Mouse (Mus musculus) embryonic facial prominence, embryonic 14.5 days (tissue): ENCODE results near the gene Smpdl3b. TPM values are rescaled to one million over a fixed set of nuclear protein-coding genes. Genes with fewer than 3 reads are reported as not detected.
"Not testable (repeated sequence)": the region's sequence is repeated elsewhere in the genome, so short reads cannot be mapped to it uniquely, and the experiment has no call there.

Source experiments
- ATAC-seq: fragments of 200-750 bp; cut with Nextera tagmentation; 2 replicates; pipeline ENCODE4 v1.8.0; 2017; ENCODE audit warnings: low read depth, moderate number of reproducible peaks, moderate TSS enrichment
- DNase-seq: peaks from one replicate; pipeline ENCODE4 v3.0.0-alpha.2; 2015; ENCODE audit warnings: low spot score
- H3K27ac ChIP-seq: fragments of 300-500 bp; sonication (generic); replicated peaks from 2 replicates; pipeline ENCODE4 v1.5.1; 2014; ENCODE audit warnings: low read depth, mild to moderate bottlenecking, low read length, moderate library complexity
- H3K27me3 ChIP-seq: fragments of 300-500 bp; sonication (generic); replicated peaks from 2 replicates; pipeline ENCODE4 v1.6.1; 2014; ENCODE audit warnings: low read length; ENCODE audit not compliant: control insufficient read depth, insufficient read depth
- H3K36me3 ChIP-seq: fragments of 300-500 bp; sonication (generic); 2 replicates; pipeline ENCODE4 v1.6.1; 2014; ENCODE audit warnings: low read length, mixed read lengths; ENCODE audit not compliant: control insufficient read depth, insufficient read depth
- H3K4me1 ChIP-seq: fragments of 300-500 bp; sonication (generic); 2 replicates; pipeline ENCODE4 v1.6.1; 2014; ENCODE audit warnings: antibody characterized with exemption, low read length; ENCODE audit not compliant: control insufficient read depth, insufficient read depth
- H3K4me2 ChIP-seq: fragments of 300-500 bp; sonication (generic); 2 replicates; pipeline ENCODE4 v1.6.1; 2014; ENCODE audit warnings: low read depth, mild to moderate bottlenecking, low read length, moderate library complexity, mixed read lengths
- H3K4me3 ChIP-seq: fragments of 300-500 bp; sonication (generic); 2 replicates; pipeline ENCODE4 v1.5.1; 2014; ENCODE audit warnings: low read depth, mild to moderate bottlenecking, low read length
- H3K9ac ChIP-seq: fragments of 300-500 bp; sonication (generic); 2 replicates; pipeline ENCODE4 v1.6.1; 2014; ENCODE audit warnings: low read depth, mild to moderate bottlenecking, low read length, moderate library complexity, mixed read lengths
- H3K9me3 ChIP-seq: fragments of 300-500 bp; sonication (generic); 2 replicates; pipeline ENCODE4 v1.6.1; 2016; ENCODE audit warnings: low read length; ENCODE audit not compliant: control insufficient read depth
- WGBS: fragments of 180-500 bp; shearing (Covaris S2); extraction: QIAGEN DNeasy Blood & Tissue Kit; methylation state at CpG from one replicate; pipeline ENCODE4 v1.1.7; 2014; 5-methylcytosine and 5-hydroxymethylcytosine counted together
- polyA plus RNA-seq: library from polyadenylated mRNA; unstranded; fragments of >200 nt; fragmentation: Nextera tagmentation; extraction: Ambion mirVana; gene quantifications from 2 replicates; pipeline ENCODE4 v1.2.1, GENCODE M21; 2014

Smpdl3b gene
- polyA plus RNA-seq, 1 experiment from 2014 or later: 6.7 TPM

- H3K9me3 ChIP-seq: no peaks in the 10 kb centered on the region
- H3K27me3 ChIP-seq: no peaks in the 10 kb centered on the region
- ATAC-seq (no peak), DNase-seq (no peak)
- H3K36me3 ChIP-seq: no peaks in the 10 kb centered on the region
- 88% methylated on average over 4 of the region's 4 CpGs for WGBS
- no peak overlapping the region for H3K4me3 ChIP-seq
- no peaks in the 10 kb centered on the region for H3K4me1 ChIP-seq
- H3K27ac ChIP-seq: no peak overlapping the region
- no peak overlapping the region for H3K9ac ChIP-seq
- H3K4me2 ChIP-seq: no peak overlapping the region
Measured at GRCm38 (mm10) chr4:132748778-132749177, 8.3 kb downstream of the Smpdl3b start.

GRCm38 (mm10) chr4:132747664-132748259 is 9.3 kb downstream of the Smpdl3b start:
- WGBS: 51% methylated on average over 9 of the region's 9 CpGs
- no peaks in the 10 kb centered on the region for H3K4me1 ChIP-seq
- H3K36me3 ChIP-seq: no peaks in the 10 kb centered on the region
- H3K9me3 ChIP-seq: no peaks in the 10 kb centered on the region
- H3K27ac ChIP-seq: no peak overlapping the region
- no peaks in the 10 kb centered on the region for H3K27me3 ChIP-seq
- H3K4me3 ChIP-seq: no peak overlapping the region
- DNase-seq (peak; percentile 18), ATAC-seq (no peak)
- H3K4me2 ChIP-seq: peak overlapping the region; percentile 26; the same call in 1 of the 2 replicates
- H3K9ac ChIP-seq: no peak overlapping the region

GRCm38 (mm10) chr4:132746911-132747517 is 10.0 kb downstream of the Smpdl3b start:
- Histone ChIP-seq H3K9ac (no peak overlapping the region), H3K4me3 (no peak overlapping the region), H3K27me3 (no peaks in the 10 kb centered on the region), H3K27ac (no peak overlapping the region), H3K36me3 (no peaks in the 10 kb centered on the region), H3K9me3 (no peaks in the 10 kb centered on the region), H3K4me1 (no peaks in the 10 kb centered on the region), H3K4me2 (no peak overlapping the region)
- no peak for DNase-seq
- ATAC-seq: no peak
- 89% methylated on average over 9 of the region's 9 CpGs for WGBS

GRCm38 (mm10) chr4:132743992-132744911 is 12.8 kb downstream of the Smpdl3b start:
- H3K27ac ChIP-seq: no peak overlapping the region
- no peak overlapping the region for H3K9ac ChIP-seq
- no peaks in the 10 kb centered on the region for H3K27me3 ChIP-seq
- H3K4me2 ChIP-seq: no peak overlapping the region
- H3K4me1 ChIP-seq: no peaks in the 10 kb centered on the region
- 71% methylated on average over 11 of the region's 11 CpGs for WGBS
- DNase-seq (no peak), ATAC-seq (no peak)
- H3K9me3 ChIP-seq: no peaks in the 10 kb centered on the region
- H3K36me3 ChIP-seq: no peaks in the 10 kb centered on the region
- no peak overlapping the region for H3K4me3 ChIP-seq

GRCm38 (mm10) chr4:132741491-132741890 is 15.6 kb downstream of the Smpdl3b start:
- 90% methylated on average over 7 of the region's 7 CpGs for WGBS
- H3K27me3 ChIP-seq: no peaks in the 10 kb centered on the region
- ATAC-seq: no peak
- no peaks in the 10 kb centered on the region for H3K36me3 ChIP-seq
- H3K4me1 ChIP-seq: no peaks in the 10 kb centered on the region
- H3K9me3 ChIP-seq: no peaks in the 10 kb centered on the region
- no peak overlapping the region for H3K4me2 ChIP-seq
- H3K4me3 ChIP-seq: no peak overlapping the region
- H3K9ac ChIP-seq: no peak overlapping the region
- no peak for DNase-seq
- H3K27ac ChIP-seq: no peak overlapping the region

GRCm38 (mm10) chr4:132737154-132737553 is 19.9 kb downstream of the Smpdl3b start:
- not testable (repeated sequence) for H3K27ac ChIP-seq, DNase-seq, H3K9me3 ChIP-seq, H3K4me2 ChIP-seq, ATAC-seq, H3K9ac ChIP-seq, H3K4me3 ChIP-seq, H3K36me3 ChIP-seq, H3K27me3 ChIP-seq, H3K4me1 ChIP-seq
- 89% methylated on average over 9 of the region's 9 CpGs for WGBS

GRCm38 (mm10) chr4:132735894-132736293 is 21.2 kb downstream of the Smpdl3b start:
- Histone ChIP-seq H3K4me2 (no peak overlapping the region), H3K4me1 (peaks cover 5% of the 10 kb centered on the region), H3K9ac (no peak overlapping the region), H3K36me3 (no peaks in the 10 kb centered on the region), H3K27me3 (no peaks in the 10 kb centered on the region), H3K27ac (no peak overlapping the region), H3K4me3 (no peak overlapping the region), H3K9me3 (no peaks in the 10 kb centered on the region)
- WGBS: 48% methylated on average over 3 of the region's 3 CpGs
- ATAC-seq: no peak
- DNase-seq: no peak

- DNase-seq: no peak
- no peaks in the 10 kb centered on the region for H3K27me3 ChIP-seq
- peaks cover 5% of the 10 kb centered on the region for H3K4me1 ChIP-seq
- H3K9me3 ChIP-seq: no peaks in the 10 kb centered on the region
- ATAC-seq: no peak
- no peak overlapping the region for H3K9ac ChIP-seq
- H3K4me2 ChIP-seq: no peak overlapping the region
- H3K36me3 ChIP-seq: no peaks in the 10 kb centered on the region
- 75% methylated on average over 2 of the region's 2 CpGs for WGBS
- H3K4me3 ChIP-seq: no peak overlapping the region
- H3K27ac ChIP-seq: no peak overlapping the region
Measured at GRCm38 (mm10) chr4:132735389-132735788, 21.7 kb downstream of the Smpdl3b start.
